Mouse (Mus musculus): ENCODE results near the gene Gucd1.
"Not testable (repeated sequence)": the region's sequence is repeated elsewhere in the genome, so short reads cannot be mapped to it uniquely, and the experiment has no call there.

Gucd1 gene

GRCm38 (mm10) chr10:75534934-75535333, 17.2 kb upstream of the Gucd1 start:
- DNase-seq, result no peak

DNA sequence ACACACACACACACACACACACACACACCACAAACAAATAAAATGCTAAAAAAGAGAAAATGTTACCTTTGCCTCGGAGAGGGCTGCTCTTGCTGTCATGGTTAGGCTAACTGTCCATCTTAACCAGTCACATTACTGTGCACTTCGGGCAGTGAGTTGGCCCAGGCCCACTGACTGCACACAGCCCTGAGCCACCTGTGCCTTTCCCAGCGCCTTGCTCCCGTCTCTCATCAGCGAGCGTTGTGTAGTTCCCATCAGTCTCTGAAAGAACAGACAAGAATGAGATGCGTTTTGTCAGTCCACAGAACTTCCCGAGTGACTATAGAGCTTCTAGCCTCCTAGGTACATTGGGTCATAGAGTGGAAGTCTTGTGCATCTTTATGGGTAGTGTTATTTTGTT, 16.4 kb upstream of the Gucd1 start:
- DNase-seq, result no peak

GRCm38 (mm10) chr10:75531532-75532090, 13.8 kb upstream of the Gucd1 start:
- DNase-seq, result no peak

DNA sequence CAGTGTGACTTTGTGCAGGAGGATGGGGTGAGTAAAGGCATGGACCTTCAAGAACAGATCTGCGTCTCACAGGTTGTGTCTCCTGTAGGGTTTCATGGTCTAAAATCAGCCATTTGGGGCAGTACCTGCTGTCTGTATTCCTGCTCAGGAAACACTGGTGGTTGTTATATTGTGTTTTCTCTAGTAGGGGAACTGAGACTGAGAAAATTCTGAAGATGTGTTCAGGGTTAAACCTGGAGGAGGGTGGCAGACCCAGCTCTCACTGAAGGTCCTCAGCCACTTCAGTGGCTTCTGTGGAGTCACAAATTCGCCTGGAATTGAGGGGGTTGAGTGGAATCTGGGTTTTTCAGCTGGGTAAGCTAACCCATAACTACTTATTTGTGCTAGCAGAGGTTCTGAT, 12.6 kb upstream of the Gucd1 start:
- DNase-seq, result no peak

- not testable (repeated sequence) for DNase-seq
Measured at GRCm38 (mm10) chr10:75525450-75525849, 7.7 kb upstream of the Gucd1 start.

DNA sequence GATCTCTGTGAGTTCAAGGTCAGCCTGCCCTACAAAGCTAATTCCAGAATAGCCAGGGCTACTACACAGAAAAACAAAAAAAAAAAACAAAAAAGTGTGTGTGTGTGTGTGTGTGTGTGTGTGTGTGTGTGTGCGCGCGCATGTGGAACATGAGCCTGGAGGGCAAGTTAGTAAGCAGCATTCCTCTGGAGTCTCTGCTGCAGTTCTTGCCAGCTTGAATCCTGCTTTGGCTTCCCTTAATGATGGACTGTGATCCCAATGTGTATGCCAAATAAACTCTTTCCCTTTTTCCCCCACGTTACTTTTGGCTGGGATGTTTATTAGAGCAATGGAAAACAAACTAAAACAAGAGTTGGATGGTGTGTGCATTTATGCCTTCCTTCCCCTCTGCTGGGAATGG, 3.9 kb upstream of the Gucd1 start:
- DNase-seq, result no peak

DNA sequence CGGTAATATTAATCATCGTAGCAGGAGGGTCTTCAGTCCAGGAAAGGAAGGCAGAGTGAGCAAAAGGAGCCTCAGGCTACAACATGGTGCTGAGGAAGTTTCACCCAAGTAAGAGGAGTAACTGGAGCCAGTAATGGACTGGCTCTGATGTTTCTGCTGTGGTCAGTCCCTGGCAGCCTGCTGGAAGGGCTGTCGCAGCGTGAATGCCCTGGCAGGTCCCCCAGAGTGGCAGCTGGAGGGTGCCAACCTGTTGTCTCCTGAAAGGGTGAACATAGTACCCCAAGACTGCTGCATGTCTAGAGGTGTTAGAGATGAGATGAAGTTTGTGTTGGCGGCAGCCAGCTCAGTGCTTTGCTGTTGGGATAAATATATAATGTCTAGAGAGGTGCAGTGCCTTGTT, 2.8 kb upstream of the Gucd1 start:
- DNase-seq, result no peak

DNA sequence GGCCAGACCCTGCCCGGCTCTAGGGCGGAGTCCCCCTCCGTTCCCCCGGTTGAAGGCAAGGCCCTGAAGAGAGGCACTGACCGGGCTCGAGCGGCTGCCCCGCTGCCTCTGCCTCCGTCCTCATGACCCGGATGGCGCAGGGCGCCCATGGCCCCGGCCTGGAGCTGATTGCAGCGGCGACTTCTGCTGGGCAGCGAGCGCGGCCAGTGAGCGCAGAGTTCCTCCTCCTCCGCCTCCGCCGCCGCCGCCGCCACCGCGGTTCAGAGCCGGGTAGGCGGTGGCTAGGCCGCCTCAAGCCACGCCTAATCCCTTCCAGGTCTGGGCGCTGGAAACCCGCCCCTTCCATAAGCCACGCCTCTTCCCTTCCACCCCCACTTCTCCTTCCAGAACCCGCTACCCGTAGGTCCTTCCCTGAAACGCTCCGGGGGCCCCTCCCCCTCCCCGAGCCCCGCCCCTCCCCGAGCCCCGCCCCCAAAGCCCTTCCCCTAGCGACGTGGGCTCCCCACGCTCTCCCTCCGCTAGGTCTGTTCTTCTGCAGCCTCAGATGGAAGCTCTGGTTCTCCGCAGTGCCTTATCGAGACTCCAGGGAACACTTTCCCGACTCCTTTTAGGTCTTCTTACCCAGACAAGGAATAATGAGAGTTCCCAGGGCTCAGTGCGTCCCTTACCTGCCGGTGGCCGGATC, 557 bp downstream of the Gucd1 start, which contains the start of gene Snrpd3:
TSS of gene Snrpd3 (plus strand) at position 479 of the 685 bp plus-strand sequence.
- DNase-seq, result peak; percentile 98

DNA sequence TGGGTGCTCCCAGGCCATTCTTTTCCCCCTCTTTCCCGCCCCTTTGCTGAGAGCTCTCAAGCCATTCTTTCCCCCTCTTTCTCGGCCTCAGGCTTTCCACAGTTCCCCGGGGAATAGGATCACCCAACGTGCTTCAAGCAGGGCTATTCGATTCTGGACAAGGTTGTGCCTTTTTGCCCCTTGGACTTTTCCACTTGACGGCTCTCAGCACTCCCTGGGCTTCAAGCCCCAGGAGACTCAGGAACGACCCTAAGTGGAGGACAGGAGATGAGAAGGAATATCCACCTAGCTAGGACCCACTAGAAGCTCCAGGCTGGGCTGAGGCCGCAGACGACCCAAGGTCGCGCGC, 1.1 kb downstream of the Gucd1 start:
- no peak for DNase-seq

DNA sequence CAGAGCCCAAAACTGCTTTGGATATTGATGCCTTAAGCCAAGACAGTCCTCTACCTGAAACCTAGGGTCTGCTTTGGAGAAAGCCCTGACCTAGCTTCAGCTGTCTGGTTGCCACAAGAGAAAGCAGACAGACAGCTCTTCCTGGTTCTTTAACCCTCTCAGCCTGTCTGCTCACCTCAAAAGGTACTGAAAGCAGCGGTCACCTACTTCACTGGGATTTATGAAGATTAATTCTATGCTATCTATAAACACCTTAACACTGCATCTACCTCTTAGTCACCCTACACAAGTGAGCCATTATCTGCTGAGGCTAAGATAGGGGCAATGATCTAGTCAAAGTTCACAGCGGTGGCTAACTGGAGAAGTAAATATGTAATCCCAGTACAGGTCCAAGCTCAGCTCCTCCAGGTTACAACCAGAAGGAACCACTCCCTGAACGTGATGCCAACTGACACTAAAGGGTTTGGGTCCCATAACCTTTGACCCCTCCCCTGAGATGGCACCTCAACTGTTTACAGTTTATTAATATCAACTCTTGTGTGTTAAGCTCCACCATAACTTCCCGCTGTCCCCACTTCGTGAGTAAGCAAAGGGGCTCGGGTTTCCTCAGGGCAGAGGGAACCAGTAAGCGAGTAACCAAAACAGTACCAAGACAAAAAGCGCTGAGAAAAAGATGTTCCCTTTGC, 1.6 kb downstream of the Gucd1 start:
- no peak for DNase-seq

DNA sequence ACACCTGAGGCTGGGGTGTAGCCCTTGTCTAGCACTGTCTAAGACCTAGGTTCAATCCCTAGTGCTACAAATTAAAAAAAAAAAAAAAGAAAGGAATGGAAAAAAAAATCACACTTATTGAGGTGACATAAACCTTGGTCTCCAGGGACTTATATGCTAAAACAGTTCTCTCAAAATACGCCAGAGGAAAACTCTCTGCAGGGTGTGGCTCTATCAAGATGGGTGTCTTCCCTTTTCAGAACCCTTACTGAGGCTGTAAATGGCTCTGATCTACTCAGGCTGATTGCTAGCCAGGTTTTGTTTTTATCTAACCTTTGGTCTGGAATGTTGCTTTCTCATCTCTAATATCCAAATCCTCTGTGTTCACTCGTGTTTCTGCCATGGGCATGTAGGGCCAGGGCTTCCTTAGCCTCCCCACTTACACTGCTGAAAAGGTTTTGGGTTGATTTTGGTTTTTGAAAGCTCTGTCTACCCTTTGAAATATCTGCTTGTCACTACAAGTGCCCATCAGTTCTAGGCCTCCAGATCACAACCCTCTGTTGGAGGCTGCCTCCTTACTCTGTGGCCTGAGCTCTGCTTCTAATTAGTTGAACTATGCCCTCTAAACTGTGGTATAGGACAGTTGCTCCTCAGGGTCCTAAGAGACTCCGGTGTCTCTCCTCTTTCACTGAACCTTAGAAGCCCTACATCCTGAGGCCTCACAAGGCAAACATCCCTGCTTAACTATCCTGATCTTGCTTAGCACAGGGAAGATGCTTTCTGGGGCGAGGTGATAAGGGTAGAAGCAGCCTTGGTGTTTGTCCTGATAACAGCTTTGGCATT, 2.3 kb downstream of the Gucd1 start:
- no peak for DNase-seq

GRCm38 (mm10) chr10:75514361-75514760, 3.4 kb downstream of the Gucd1 start:
- DNase-seq, result no peak

DNA sequence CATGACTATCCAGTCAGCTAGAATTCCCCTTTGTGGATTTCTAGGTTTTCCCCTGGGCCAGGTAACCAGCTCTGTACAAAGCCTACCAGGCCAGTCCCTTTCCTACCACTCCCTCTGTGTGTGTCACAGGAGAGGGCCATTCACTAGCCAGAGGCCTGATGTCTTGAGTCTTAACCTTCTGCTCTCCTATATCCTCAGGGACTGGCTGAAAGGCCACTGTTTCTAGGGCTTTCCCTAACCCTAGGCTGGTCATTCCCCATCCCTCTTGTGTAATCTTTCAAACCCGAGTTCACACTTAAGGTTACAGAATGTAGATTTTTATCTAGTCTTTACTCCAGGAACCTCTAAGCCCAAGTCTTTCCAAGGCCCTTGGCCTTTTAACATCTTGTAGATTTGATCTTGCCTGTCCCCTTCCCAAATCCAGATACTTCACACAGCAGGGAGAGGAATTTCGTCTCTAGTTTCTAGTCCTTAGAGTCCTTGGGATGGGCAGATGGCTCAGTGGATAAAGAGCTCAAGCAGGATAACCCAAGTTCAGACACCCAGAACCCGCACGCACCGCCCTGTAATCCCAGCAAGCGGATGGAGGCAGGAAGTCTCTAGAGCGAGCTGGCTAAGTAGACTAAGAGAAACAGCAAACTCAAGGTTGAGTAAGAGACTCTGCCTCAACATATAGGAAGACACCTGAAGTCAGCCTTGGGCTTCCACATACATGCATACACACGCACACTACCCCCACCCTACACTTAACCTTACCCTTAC, 4.3 kb downstream of the Gucd1 start:
- DNase-seq, result peak; percentile 25

DNA sequence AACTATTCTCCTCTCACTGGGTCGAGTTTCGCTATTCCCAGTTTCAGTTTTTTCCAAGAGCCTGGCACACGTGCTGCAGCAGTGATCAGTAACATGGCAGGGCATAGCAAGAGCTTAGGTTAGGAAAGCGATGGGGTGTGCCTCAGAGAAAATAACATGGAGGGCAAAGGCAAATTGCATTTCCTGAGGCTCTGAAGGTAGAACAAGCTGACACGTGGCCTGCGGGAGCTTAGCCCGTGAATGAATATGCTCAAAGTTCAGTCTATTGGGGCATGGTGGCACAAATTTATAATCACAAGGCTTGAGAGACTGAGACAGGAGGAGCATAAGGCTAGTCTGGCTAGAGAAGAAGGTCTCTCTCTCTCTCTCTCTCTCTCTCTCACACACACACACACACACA, 5.0 kb downstream of the Gucd1 start:
- no peak for DNase-seq

- DNase-seq, result no peak
Measured at GRCm38 (mm10) chr10:75511897-75512296, 5.9 kb downstream of the Gucd1 start.

GRCm38 (mm10) chr10:75511060-75511459, 6.7 kb downstream of the Gucd1 start:
- no peak for DNase-seq

DNA sequence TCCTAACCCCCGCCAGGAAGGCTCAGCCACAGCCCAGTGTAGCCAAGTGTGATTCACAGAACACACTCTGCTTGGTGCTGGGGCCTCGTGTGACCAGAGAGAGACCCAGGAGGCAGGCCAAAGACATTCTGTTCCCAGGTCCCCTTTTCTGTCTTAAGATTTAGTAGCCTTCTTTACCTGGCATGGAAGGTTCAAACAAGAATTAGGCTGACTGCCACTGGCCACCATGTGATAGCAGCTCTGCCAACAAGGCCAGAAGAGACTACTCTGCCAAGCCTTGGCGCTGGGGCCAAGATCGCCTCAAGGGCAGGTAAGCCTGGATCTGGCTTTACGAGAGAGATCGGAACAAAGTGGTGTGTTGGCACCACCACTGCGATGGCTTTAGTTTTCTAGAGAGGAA, 7.3 kb downstream of the Gucd1 start:
- DNase-seq, result no peak

DNA sequence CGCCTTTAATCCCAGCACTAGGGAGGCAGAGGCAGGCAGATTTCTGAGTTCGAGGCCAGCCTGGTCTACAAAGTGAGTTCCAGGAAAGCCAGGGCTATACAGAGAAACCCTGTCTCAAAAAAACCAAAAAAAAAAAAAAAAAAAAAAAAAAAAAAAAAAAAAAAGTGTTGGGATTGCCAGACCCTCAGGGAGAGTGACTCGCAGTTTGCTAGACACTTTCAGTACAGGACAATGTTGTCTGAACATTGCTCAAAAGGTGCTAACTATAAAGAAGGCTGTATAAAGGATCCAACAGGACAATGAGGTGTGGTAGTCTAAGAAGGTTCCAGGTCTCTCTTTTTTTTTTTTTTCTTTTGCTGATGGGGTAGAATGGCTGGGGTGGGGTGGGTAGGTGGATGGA, 11.8 kb downstream of the Gucd1 start:
- not testable (repeated sequence) for DNase-seq

- DNase-seq, result no peak
Measured at GRCm38 (mm10) chr10:75505130-75505495, 12.7 kb downstream of the Gucd1 start.

DNA sequence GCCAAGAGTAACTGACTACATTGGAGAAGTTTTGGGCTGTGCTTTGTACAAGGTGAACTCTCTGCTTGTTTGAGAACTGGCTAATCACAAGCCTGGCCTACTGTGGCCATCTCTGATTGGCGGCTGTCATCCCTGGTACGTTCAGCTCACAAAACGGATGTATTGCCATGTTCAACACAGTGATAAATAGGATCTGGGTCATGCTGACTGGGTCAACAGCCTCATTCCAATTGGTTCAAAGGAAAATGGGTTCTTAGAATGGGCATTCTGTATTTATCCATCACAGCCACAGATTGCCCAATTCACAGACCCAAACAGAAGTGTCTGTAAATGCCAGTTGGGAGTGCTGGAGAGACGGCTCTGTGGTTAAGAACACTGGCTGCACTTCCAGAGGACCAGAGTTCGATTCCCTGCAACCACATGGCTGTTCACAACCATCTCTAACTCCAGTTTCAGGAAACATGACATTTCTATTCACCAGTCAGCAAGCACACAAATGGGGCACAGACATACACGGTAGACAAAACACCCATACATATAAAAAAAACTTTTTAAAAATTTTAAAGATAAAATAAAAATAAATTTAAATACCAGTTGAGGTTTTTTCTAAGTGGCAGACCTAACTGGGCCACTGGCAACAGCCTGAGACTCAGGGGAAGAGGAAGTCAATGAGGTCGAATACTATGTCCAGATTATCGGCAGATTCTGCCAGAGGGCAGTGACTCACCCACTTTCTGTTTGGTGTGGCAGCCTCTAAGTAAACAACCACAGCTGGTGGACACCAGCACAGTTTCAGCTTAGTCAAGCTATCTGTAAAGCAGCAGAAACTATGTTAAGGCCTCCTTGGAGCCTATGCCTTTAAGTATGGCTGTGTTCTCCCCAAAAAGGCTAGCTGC, 13.3 kb downstream of the Gucd1 start:
- no peak for DNase-seq

- DNase-seq, result no peak
Measured at GRCm38 (mm10) chr10:75503692-75504091, 14.1 kb downstream of the Gucd1 start.

DNA sequence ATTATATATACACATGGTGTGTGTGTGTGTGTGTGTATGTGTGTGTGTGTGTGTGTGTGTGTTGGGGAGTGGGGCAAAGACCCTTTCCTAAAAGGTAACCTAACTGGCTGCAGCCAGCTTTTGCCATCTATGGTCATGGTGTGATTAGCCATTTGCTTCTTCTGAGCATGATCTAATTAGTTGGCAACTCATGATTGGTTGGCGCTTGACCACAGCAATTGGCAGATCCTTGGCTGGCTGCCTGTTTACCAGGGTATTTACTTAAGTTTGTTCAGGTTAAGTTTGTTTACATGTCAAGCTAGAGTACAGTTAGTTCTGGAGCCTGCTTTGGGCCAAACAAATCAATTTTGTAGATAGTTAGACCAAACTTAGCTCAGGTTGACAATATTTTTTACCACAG, 16.1 kb downstream of the Gucd1 start:
- no peak for DNase-seq
